Mouse (Mus musculus): ENCODE results near the gene BC049715.

DNA sequence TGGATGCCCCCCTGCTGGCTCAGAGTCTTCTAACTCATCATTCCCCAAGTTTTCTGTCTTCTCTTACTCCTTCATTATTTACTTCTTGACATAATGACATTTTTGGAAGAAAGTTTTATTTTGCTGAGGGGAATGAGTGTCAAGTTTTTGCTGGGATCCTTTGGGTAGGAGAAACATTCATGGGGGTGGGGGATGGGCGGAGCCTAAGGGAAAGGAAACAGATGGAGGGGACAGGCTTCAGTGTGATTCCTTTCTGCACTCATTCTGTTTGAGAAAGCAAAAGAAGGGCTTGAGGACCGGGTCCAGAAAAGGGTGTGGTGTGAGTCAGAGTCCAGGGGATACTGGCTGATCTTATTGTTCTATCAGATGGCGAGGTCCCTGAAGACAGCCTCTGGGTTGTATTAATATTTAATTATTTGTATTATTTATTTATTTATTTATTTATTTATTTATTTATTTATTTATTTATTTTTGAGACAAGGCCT, 56.0 kb downstream of the BC049715 start:
- TF ChIP-seq POLR2A (IDR thresholded peaks at IDR 0.05; ENCODE audit: borderline replicate concordance, control insufficient read depth, low read depth, low read length) (no peak), CTCF (IDR thresholded peaks at IDR 0.05; ENCODE audit: control insufficient read depth, insufficient read depth, low read length) (no peak)
